Mouse (Mus musculus) ovary, postnatal 14 days (tissue): ENCODE results near the gene Ube2c.

ENCODE experiments used
- DNase-seq: peaks from one replicate; pipeline ENCODE4 v3.0.0; 2022; ENCODE audit warnings: low spot score

Gene Ube2c

DNA sequence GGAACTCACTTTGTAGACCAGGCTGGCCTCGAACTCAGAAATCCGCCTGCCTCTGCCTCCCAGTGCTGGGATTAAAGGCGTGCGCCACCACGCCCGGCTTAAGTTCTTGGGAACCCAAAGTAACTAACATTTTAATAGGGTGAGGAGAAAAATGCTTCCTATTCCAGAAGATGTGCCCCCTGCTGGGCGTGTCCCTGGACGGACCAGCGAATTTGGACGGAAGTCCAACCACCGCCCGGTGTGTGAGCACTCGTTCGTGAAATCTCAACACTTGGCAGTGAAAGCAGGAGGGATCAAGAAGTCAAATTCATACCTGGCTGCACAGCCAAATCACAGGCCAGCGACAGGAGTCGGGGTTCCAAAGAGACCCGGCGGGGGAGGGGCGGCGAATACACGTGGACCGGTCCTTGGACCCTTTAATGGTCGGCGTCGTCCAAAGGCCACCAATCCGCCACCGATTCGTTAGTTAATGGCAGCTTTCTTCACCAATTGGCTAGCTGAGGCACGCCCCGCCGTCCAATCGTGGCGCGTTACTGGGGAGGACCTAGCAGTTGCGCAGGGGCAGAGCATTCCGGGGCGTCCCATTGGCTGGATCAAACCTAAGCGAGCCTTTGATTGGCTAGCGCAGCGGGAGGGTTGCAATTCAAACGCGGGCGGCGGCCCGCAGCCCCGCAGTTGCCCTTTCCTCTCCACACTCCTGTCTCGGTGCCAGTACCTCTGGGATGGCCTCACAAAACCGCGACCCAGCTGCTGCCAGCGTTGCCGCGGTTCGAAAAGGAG is at the start of gene Ube2c:
Ube2c (plus strand) TSS at position 641 of the 780 bp plus-strand sequence.
- peak; percentile 96 for DNase-seq

- no peak for DNase-seq
These were observed 46.4 kb upstream of the Ube2c start for GRCm38 (mm10) chr2:164723276-164723675.

DNA sequence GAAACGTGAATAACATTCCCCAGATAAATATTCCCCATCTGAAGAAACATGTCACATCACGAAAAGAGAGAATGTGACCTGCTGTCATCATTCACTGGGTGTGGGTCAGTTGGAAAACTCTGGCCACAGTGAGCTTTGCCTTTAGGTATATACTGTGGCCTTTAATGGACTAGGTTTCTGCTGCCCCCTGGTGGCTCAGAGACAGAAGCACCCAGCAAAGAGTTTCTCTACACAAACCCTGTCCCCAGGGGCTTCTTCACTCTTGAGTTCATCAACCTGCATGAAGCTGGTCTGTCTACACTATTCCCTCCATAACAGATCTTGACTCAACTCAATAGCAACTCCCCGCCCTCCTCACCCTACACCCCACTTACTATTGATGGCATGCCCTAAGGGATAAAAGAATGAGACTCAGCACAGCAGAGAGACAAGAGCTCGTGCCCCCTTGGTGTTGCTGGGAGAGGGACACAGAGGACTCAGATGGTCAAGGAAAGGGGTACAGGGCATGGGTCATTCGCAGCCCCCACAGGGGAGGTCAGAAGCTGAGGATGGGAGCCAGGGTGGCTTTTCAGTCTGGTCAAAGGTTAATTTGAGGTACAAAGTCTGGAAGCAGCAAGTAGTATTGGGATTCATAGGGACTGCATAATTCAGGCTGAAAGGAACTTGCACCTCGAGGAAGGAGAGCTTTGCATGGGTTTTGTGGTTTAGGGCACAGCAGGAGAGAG is 43.6 kb upstream of the Ube2c start:
- peak; percentile 57 for DNase-seq

DNA sequence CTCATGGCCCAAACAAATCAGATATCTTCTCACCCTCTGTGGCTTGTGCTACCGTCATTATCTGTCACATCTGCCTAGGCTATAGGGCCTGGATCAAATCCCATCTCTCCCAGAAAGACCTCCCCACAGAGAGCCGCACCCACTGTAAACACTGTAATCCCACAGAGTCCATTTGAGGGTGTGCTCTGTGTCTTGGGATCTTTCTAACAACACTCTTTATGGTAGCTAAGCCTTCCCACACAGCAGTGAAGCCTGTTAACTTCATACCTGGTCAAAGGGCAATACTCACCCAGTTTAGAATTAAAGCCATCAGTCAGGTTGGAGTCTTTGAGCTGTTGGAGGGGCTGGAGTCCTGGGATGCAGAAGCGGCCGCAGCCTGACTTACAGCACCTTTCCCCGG is 38.0 kb upstream of the Ube2c start:
- DNase-seq, result no peak

- DNase-seq, result no peak
These were observed 36.4 kb upstream of the Ube2c start for GRCm38 (mm10) chr2:164733259-164733658.

DNA sequence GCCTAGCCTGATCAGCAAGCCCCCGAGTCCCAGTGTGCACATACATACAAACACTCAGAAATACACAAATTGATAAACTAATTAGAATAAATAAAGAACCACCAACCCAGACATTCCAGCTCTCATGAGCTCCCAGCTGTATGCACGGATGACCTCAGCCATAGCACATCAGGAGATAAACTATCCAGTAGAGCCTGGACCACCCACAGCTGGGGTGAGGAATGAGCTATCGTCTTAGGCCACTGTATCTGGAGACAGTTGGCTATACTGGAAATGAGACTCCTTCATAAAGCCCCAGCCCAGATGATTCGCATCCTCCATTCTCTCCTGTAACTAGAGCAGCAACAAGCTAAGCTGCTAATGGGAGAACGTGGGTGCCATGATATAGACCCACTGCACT is 34.9 kb upstream of the Ube2c start:
- no peak for DNase-seq

DNA sequence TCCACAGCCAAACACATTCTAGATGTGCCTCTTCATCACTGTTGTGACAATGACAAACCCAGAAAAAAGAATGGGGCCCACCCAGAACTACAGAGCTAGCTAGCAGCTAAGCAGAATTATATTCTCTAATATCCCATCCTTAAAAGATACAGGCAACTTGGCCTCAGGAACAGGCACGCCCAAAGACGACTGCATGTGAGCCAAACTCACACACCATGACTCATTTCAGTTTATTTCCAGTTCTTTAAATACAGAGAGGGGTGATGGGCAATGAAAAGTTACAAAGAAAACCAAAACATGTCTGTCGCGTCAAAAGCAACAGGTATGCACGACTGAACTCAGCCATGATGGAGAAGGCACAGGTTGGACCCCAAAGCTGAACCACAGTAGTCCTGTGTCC is 34.3 kb upstream of the Ube2c start:
- DNase-seq, result no peak

- no peak for DNase-seq
These were observed 32.2 kb upstream of the Ube2c start for GRCm38 (mm10) chr2:164737377-164738090.

GRCm38 (mm10) chr2:164739876-164740275 is 29.8 kb upstream of the Ube2c start:
- DNase-seq, result no peak

DNA sequence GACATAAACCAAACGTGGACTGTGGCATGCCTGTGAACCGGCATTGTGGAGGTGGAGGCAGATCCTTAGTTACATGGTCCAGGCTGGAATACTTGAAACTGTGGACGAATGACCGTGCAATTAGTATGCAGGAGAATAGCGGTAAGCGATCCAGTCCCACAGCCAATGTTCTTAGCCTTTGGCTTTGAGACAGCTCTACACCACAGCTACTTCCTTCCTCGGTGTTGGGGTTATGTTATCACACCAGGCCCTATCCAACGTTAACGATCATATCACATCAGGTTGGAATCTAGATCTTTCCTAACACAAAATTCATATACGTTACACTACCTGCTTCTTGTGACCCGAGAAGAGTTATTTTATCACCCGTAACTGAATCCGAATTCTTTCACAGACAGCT is 24.7 kb upstream of the Ube2c start:
- DNase-seq, result no peak

DNA sequence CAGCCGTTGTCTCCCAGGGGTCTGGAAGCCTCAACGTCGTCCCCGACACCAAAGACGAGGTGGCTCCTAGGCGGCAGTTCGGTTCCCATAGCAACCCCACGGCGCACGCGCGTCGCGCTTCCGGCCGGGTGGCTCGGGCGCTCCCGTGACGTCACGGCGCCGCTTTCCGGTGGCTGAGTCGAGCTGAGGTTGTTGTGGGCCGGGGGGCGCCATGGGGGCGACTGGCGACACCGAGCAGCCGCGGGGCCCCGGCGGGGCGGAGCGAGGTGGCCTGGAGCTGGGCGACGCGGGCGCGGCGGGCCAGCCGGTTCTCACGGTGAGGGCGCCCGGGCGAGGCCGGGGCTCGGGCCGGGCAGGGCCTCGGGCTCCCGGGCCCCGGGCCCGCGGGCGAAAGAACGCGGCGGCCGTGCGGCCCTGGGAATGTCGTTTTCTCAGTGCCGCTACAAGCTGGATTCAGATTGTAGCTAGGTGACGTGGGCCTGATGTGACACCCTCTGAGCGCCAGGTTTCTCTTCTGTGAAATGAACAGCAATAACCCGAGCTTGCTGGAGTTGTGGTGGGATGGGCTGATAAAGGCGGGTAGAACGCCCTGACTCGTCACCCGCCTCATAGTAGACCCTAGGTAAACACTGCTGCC is 23.7 kb upstream of the Ube2c start, which contains the start of the genes Wfdc3 and Dnttip1:
Wfdc3 (minus strand) TSS at position 89 of the 637 bp plus-strand sequence.
Dnttip1 (plus strand) TSS at position 141 of the 637 bp plus-strand sequence.
- DNase-seq, result peak; percentile 89

DNA sequence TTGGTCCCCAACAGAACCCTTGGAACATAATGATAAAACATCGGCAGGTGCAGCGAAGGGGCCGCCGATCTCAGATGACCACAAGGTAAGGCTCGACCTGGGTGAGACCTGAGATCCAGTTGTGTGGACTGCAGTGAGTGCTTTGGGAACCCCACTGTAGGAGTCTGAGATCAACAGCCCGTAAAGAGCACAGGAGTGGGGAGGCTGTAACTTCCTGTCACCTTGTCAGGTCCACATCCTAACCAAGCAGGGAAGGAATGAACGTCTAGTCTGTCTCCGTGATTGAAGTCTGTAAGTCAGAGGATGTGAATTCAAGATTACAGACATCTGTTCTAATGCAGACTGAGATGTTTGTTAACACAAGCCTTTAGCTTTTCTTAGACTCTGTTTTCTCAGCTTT is 23.0 kb upstream of the Ube2c start:
- no peak for DNase-seq

DNA sequence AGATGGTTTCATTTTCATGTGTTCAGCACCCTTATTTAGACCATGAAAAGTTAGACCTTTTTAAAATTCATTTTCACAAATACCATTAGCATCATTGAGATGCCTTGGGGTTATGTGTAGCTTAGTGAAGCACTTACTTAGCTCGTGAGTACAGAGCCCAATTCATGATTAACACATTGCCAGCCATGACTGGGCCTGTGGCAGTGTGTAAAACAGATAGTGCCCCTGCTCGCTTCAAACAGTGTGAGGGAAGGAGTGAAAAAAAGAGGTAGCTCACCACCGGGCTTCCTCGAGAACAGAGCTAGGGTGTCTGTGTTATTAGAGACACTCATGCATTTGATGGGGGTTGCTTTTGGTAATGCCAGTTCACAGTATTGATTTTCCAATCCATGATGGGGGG is 21.5 kb upstream of the Ube2c start:
- DNase-seq, result no peak

- DNase-seq, result no peak
These were observed 20.7 kb upstream of the Ube2c start for GRCm38 (mm10) chr2:164748991-164749390.

GRCm38 (mm10) chr2:164752454-164752853 is 17.2 kb upstream of the Ube2c start:
- no peak for DNase-seq

GRCm38 (mm10) chr2:164754105-164754504 is 15.6 kb upstream of the Ube2c start:
- no peak for DNase-seq

DNA sequence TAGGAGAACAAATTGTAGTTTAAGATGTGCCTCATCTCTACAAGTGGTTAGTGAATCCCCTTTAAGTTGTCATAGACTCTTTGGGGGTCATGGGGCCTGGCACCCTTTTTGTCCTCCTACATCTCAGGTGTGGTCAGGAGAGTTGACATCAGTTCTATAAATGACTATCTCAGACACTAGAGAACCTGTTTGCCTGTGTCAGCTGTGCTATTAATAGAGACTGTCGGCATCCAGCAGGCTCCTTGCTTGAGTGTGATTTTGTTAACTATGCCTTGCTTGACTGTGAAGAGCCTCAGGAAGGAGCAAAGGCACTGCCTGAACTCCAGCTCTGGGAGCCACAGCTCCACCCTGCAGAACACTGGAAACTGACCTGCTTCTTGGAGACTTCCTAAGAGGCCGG is 14.9 kb upstream of the Ube2c start:
- DNase-seq, result no peak

DNA sequence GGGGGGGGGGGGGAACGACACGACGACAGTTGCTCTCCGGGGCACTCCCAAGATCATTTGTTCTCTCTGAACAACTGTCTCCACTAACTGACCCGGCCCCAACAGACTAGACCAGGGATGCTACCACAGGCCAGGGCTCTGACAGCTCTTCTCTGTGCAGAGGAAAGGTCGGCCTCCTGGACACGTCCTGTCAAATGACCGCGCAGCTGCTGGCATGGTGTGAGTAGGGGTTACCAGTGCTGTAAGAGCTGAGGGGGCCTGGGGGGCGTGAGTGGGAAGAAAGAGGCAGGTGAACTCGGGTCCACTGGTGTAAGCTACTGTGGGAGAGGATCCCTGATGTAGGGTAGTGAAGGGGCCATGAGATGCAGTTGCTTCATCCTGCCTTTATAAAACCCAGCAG is 11.9 kb upstream of the Ube2c start:
- DNase-seq, result no peak

GRCm38 (mm10) chr2:164758692-164759091 is 11.0 kb upstream of the Ube2c start:
- DNase-seq, result no peak

DNA sequence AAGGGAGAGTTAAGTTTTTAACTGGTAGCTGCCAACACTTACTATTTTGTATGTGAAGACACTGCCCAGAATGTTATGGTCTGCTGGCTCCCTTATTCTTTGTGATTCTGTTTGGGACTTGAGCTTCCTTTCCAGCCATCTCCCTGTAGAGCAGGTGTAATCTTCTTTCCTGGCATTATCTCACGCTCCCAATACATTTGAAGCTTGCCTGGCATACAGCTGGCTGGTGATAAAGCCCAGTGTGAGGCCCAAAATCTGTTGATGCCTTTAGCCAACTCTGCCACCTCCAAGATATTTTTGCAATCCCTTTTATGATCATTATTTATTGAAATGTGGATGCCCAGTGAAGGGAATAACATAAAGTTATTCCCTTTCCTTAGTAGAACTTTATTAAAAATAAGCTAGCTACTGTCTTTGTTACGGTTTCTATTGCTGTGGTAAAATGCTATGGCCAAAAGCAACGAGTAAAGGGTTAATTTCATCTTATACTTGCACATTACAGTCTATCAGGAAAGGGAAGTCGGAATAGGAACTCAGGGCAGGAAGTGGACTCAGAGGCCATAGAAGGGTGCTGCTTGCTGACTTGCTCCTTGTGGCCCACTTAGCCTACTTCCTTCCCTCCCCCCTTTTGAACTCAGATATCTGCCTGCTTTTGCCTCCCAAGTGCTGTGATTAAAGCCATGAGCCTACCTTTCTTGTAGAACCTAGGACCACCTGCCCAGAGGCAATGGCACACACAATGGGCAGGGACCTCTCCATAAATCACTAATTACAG is 9.5 kb upstream of the Ube2c start:
- no peak for DNase-seq

DNA sequence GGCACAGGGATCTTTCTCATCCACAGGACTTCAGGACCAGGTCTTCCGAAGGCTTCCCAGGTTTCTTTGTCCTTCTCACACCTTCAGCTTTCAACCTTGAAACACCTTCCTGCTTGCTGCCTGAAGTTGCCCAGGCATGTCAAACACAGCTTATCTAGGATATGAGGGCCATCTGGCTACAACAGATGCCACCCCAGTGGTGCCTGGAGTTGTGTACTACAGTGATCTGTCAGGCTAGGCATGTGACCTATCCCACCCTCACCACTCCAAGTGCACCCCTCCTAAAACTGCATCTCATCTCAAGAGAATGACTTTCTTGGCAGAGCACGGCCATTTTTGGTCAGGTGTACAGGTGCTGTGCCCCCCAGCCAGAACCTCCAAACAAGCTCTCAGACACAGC is 8.2 kb upstream of the Ube2c start:
- DNase-seq, result no peak
